Mouse (Mus musculus) testis, postnatal 10 days (tissue): Measurements from ENCODE around the gene Arl5c.
A peak's percentile ranks its signal among the peaks of the same experiment; 100 is the strongest.

Experiments
- DNase-seq: peaks from one replicate; pipeline ENCODE4 v3.0.0; 2021; ENCODE audit warnings: low spot score

The Arl5c gene

GRCm38 (mm10) chr11:98019883-98020610 lies 24.1 kb upstream of the Arl5c start:
- DNase-seq: no peak

DNA sequence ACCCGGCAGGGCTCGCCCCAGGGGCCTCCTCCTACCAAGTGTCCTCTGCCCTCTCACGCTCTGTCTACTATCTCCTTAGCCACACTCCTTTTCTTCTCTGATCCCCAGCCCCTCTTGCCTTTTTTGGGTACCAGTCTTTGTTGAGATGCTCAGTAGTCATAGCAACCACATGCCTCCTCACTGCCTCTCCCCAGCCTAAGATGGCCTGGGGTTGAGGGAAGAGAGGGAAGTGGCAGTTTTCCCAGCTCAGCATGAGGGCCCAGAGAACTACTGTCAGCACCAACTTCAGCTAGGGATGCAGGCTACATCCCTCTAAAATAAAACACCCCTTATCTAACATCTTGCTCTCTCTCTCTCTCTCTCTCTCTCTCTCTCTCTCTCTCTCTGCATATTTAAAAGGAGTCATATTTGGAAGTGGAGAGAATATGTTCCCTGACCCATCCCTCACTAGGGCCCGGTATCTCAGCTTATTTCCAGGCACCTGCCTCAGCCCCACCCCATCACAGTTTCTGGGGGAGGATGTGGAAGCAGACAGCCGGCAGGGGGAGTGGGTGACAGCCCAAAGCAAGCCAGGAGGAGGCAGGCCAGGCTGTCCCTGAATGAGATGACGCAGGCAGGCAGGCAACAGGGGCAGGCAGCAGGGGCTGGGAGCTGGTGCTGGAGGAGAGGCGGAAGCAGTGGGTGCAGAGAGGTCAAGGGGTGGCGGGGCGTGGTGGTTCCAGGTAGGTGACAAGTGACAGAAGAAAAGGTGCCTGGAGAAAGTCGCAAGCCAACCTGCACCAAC lies 23.1 kb upstream of the Arl5c start:
- peak; percentile 59 for DNase-seq

- no peak for DNase-seq
Observed at GRCm38 (mm10) chr11:98018222-98018621, 22.2 kb upstream of the Arl5c start.

DNA sequence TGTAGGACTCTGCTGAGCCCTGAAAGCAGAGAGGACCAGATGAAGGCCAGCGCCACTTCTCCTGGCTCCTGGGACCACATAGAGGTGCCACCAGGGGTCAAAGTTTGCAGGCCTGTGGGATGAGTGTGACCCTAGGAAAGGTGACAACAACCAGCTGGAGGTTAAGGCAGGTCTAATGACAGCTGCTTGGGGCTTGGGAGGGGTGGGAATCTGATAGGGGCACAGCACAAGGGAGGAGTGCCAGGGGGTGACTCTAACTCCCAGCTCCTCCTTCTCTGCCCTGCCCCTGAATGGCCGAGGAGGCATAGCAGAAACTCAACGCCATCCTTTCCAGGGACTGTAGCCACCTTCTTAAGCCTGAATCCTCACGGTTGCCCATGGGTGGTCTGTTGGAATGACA lies 20.8 kb upstream of the Arl5c start:
- DNase-seq: no peak

DNA sequence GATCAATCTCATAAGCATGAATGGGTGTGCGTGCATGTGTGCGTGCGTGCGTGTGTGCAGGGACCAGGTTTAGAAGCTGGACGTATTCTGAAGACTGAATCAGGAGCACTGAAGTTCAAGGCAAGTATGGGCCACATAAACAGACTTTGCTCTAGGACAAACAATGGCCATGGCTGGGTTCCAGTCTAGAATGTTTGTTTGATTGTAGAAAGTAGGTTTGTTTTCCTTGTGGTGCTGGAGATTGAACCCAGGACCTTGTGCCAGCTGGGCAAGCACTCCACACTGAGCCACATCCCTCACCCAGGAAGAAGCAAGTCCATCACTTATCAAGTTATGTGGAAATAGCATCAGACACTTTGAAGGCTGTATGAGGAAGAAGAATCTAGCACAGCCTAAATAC lies 20.2 kb upstream of the Arl5c start:
- DNase-seq: no peak

DNA sequence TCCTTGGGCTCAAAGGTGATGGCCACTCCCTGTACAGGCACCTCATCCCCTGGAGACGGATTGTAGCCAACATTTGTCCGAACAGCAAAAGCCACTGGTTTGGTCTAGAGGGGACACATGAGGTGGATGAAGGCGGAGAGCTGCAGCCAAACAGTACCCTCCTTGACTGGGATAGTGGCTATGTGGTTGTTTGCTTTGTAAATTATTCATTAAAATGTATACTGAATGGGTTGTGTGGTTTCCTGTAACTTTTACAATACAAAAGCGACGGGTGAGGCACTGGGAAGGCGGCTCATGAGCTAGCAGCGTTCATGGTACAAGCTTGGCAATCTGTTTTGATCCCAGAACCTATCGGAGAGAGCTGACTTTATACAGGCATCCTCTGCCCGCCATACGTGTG lies 16.9 kb upstream of the Arl5c start:
- DNase-seq: no peak

GRCm38 (mm10) chr11:98011716-98012115 lies 15.7 kb upstream of the Arl5c start:
- no peak for DNase-seq

- DNase-seq: no peak
Observed at GRCm38 (mm10) chr11:98008087-98008486, 12.1 kb upstream of the Arl5c start.

- DNase-seq: peak; percentile 44
Observed at GRCm38 (mm10) chr11:98005686-98006085, 9.7 kb upstream of the Arl5c start.

DNA sequence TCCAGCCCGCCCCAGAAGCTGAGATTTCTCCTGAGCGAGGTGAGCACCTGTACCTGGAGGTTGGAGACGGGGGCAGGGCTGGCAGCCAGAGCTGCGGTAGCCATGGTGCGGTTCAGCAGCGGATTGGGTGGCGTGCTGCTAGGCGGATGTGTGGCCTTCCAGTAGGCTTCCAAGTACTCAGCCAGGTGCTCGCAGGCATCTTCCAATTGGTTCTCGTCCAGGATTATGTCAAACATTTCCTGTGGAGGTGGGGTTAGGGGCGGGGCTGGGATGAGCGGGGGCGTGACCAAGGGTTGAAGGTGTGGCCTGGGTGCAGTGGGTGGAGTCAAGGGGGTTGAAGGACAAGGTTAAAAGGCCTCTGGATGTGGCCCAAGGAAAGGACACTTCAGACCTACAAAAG lies 9.1 kb upstream of the Arl5c start:
- DNase-seq: peak; percentile 67

DNA sequence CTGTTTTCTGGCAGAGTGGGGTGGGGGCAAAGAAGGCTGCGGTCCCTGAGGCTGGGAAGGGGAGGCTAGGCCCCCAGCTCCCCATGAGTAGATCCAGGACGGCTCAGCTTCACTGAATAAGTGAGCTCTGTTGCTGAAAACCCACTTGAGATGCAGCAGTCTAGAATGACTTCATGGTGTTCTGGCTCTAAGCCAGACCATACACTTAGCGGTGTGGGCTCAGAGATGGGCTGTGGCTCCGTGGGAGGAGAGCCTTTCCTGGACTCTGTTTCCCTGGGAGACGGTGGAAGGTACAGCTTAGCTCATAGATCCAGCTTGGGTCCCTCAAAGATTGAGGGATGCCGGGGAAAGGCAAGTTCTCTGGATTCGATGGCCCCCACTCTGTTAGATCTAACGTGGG lies 8.2 kb upstream of the Arl5c start:
- DNase-seq: no peak

DNA sequence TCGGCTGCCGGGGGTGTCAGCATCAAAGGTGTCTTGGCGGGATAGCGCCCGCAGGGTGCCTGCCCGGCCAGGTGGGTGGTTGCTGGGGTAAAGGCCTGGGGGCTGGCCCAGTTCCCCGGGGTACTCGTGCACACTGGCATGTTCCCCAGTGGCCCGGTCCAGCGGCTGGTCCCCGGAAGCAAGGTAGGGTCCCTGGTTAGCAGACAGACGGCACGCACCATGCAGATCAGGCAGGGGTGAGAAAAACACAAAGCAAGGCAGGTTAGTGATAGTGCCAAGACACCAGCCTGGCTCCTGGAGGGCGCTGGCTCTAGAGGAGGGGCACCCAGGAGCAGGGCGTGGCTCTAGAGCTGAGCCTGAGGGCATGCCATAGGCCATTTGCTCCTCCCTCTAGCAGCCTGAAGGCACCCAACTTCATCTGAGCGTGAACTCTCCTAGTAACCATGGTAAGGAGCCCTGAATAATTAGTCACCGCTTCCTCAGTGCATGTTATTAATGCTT lies 7.2 kb upstream of the Arl5c start:
- DNase-seq: peak; percentile 50

- peak; percentile 92 for DNase-seq
Observed at GRCm38 (mm10) chr11:98002627-98003026, 6.6 kb upstream of the Arl5c start.

DNA sequence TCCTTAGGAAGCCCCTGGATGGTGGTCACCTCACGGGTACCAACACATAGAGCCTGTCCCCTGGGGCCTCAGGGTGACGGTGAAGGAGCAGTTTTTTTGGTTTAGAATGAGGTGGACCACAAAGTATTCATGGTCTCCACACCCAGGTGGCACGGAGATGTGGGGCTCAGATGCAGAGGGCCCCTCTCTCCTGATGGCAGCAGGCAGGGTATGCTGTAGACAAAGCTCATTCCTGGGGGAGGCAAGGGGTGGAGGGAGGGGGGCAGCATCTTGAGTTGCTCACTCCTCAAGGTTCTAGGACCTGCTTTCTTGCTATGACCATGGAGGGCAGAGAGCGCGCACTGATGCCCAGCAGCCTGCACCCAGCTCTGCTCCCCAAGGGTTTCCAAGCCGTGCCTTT lies 6.0 kb upstream of the Arl5c start:
- no peak for DNase-seq

DNA sequence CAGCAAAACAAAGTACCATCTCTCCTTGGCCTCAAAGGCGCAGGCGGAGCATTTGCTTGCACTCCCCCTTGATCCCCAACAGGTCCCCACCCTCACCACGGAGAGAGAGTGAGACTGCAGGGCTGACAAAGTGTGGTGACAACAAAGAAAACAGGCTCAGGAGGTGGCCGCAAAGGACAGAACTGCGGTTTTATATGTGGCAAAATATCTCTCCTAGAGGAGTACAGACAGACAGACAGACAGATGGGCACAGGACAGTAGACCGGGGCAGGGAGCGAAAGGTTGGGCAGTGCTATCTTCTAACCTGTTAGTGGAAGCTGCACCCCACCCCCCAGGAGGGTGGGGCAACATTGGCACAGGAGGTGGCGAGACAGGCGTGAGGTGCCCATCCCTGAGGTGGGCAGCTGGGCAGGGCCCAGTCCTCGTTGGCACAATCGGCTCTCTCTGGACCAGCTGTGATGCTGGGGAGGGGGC lies 5.4 kb upstream of the Arl5c start:
- DNase-seq: peak; percentile 45

DNA sequence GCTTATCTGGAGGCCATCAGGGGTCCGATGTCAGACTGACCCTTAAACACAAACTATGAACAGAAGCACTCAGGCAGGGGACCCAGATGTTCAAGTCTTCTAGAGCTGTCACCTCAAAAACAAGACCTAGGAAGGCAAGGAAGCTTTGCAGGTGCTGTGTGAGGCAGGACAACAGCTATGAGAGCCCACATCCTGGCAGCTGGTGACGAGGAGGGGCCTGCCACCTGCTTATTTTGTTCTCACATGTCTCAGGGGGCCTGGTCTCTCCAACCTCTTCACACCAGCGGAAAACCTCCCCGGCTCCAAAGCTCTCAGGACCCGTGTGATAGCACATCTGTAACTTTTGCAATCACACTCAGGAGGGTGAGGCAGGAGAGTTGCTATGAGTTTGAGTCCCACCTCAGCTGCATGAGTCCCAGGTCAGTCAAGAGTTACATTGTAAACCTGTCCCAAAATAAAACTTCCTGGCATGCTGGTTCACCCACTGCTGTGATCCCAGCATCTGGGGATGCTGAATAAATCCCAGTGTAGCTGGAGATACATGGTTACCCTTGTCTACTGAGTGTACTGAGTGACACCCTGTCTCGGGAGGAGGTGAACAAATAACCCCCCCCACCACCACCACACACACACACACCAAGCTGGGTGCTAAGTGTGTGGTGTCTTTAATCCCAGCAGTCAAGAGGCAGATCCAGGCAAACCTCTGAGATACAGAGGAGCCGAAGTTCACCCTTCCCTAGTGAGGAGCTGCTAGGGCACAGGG lies 4.6 kb upstream of the Arl5c start:
- no peak for DNase-seq

GRCm38 (mm10) chr11:97999748-98000147 lies 3.8 kb upstream of the Arl5c start:
- no peak for DNase-seq

- no peak for DNase-seq
Observed at GRCm38 (mm10) chr11:97998898-97999608, 3.1 kb upstream of the Arl5c start.

DNA sequence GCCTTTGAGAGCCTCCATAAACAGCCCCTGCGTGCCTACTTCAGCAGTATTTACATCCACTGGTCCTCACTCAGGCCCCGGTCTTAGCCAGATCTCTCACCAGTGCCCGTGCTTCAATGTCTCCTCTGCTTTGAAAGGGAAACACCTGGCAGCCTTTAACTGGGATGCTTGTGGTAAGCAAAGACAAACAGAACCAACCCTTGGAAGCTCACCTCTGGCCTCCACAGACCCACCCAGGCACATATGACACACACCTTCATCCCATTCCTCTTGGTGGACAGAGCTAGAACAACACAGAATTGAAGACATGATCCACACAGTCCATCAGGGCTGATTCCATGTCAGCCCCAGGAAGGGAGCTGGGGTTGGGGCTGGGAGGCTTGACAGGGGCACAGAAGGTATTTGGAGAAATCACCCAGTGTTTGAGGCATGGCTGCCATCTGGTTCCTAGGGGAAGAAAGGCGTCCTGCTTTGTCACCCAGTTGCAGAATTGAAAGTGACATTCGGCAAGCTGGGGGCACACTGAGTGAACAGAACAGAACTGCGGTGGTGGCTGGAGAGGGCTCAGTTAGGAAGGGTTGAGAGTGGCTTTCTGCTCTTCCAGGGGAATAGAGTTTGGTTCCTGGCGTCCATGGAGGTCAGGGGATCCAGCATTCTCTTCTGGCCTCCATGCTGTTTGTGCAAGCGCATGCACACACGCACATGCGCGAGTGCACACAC lies 2.3 kb upstream of the Arl5c start:
- DNase-seq: no peak

GRCm38 (mm10) chr11:97997387-97997960 lies 1.5 kb upstream of the Arl5c start:
- DNase-seq: no peak

DNA sequence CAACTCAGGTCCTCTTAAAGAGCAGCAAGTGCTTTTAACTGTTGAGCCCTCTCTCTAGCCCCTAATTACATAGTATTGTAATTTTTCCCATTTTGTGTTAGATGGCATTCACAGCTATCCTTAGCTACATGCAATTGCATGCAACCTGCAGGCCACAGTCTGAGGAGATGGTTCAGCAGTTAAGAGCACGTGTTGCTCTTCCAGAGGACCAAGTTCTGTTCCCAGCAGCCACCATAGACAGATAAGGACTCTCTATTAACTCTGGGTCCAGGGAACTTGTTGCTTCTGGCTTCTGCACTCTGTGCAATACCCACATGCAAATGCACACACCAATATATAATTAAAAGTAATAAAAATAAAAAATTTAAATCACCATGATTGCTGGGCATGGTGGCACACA lies 710 bp upstream of the Arl5c start:
- no peak for DNase-seq
